Mouse (Mus musculus) MEL (cell line): ENCODE results near the gene Cela1. TPM values are rescaled to one million over a fixed set of nuclear protein-coding genes. Genes with fewer than 3 reads are reported as not detected.

Source experiments
- DNase-seq: peaks from one replicate; pipeline ENCODE4 v3.0.0; 2011; ENCODE audit warnings: low read depth, low spot score
- H3K27ac ChIP-seq: 2 replicates; pipeline ENCODE4 v1.5.1; 2012; ENCODE audit warnings: low read depth, mild to moderate bottlenecking, control low read depth, low read length, moderate library complexity; ENCODE audit not compliant: control insufficient read depth
- H3K27me3 ChIP-seq, 2 experiments: fragments of 150-350 bp in 1 of 2; sonication (generic) in 1 of 2; 2 replicates each; pipeline ENCODE4 v1.6.1; 2012; ENCODE audit warnings: low read length in 2 of 2, mild to moderate bottlenecking in 2 of 2, improper control_type of control experiment in 1 of 2, moderate library complexity in 1 of 2; ENCODE audit not compliant: insufficient read depth in 2 of 2, control insufficient read depth in 1 of 2
- H3K36me3 ChIP-seq, 2 experiments: 2 replicates each; pipeline ENCODE4 v1.6.1; 2012 to 2014; ENCODE audit warnings: low read length in 2 of 2, improper control_type of control experiment in 1 of 2, inconsistent platforms in 1 of 2, mild to moderate bottlenecking in 1 of 2; ENCODE audit not compliant: insufficient read depth in 2 of 2, control insufficient read depth in 1 of 2
- H3K4me1 ChIP-seq, 2 experiments: fragments of 150-350 bp in 1 of 2; sonication (generic) in 1 of 2; 2 replicates each; pipeline ENCODE4 v1.6.1; 2012; ENCODE audit warnings: low read length in 2 of 2, improper control_type of control experiment in 1 of 2, mild to moderate bottlenecking in 1 of 2; ENCODE audit not compliant: insufficient read depth in 2 of 2, control insufficient read depth in 1 of 2
- H3K4me3 ChIP-seq, 2 experiments: fragments of 150-350 bp in 1 of 2; sonication (generic) in 1 of 2; 2 replicates each; pipeline ENCODE4 v1.5.1; 2012; ENCODE audit warnings: low read depth in 2 of 2, low read length in 2 of 2, mild to moderate bottlenecking in 2 of 2, moderate library complexity in 2 of 2, control low read depth in 1 of 2, improper control_type of control experiment in 1 of 2; ENCODE audit not compliant: control insufficient read depth in 1 of 2, insufficient read depth in 1 of 2
- H3K79me2 ChIP-seq: 2 replicates; pipeline ENCODE4 v1.6.1; 2012; ENCODE audit warnings: mild to moderate bottlenecking, low read length, moderate library complexity; ENCODE audit not compliant: control insufficient read depth, poor library complexity, insufficient read depth
- H3K9ac ChIP-seq: 2 replicates; pipeline ENCODE4 v1.6.1; 2012; ENCODE audit warnings: low read depth, mild to moderate bottlenecking, control low read depth, low read length, moderate library complexity; ENCODE audit not compliant: control insufficient read depth, poor library complexity, severe bottlenecking
- H3K9me3 ChIP-seq: fragments of 150-350 bp; sonication (generic); replicated peaks from 2 replicates; pipeline ENCODE4 v1.6.1; 2012; ENCODE audit warnings: mild to moderate bottlenecking, low read length, improper control_type of control experiment, moderate library complexity; ENCODE audit not compliant: insufficient read depth
- BHLHE40 ChIP-seq: IDR thresholded peaks from 2 replicates; pipeline ENCODE4 v1.6.1; 2012; ENCODE audit warnings: low read depth, mild to moderate bottlenecking, inconsistent platforms, low read length, improper control_type of control experiment, borderline replicate concordance
- CTCF ChIP-seq, 3 experiments: IDR thresholded peaks in 2 of 3; conservative IDR thresholded peaks in 1 of 3; 2 replicates each; pipeline ENCODE4 v1.5.1; 2011 to 2012; ENCODE audit warnings: low read length in 3 of 3, low read depth in 2 of 3, mild to moderate bottlenecking in 2 of 3, improper control_type of control experiment in 1 of 3, inconsistent platforms in 1 of 3, mixed read lengths in 1 of 3, moderate library complexity in 1 of 3; ENCODE audit not compliant: control insufficient read depth in 1 of 3, insufficient read depth in 1 of 3, poor library complexity in 1 of 3, severe bottlenecking in 1 of 3
- E2F4 ChIP-seq: IDR thresholded peaks from 2 replicates; pipeline ENCODE4 v1.6.1; 2011; ENCODE audit warnings: low read depth, low read length, improper control_type of control experiment, borderline replicate concordance
- ETS1 ChIP-seq: IDR thresholded peaks from 2 replicates; pipeline ENCODE4 v1.6.1; 2012; ENCODE audit warnings: low read depth, mild to moderate bottlenecking, inconsistent platforms, low read length, improper control_type of control experiment, moderate library complexity
- GABPA ChIP-seq: IDR thresholded peaks from 2 replicates; pipeline ENCODE4 v1.6.1; 2012; ENCODE audit warnings: low read depth, mild to moderate bottlenecking, inconsistent platforms, low read length, improper control_type of control experiment, moderate library complexity
- GATA1 ChIP-seq: IDR thresholded peaks from 2 replicates; pipeline ENCODE4 v1.6.1; 2011; ENCODE audit warnings: low read depth, low read length, improper control_type of control experiment
- HCFC1 ChIP-seq: IDR thresholded peaks from 2 replicates; pipeline ENCODE4 v1.6.1; 2012; ENCODE audit warnings: low read depth, mild to moderate bottlenecking, inconsistent platforms, low read length, improper control_type of control experiment, moderate library complexity
- JUND ChIP-seq: IDR thresholded peaks from 2 replicates; pipeline ENCODE4 v1.6.1; 2011; ENCODE audit warnings: low read depth, mild to moderate bottlenecking, improper control_type of control experiment, low read length
- MAZ ChIP-seq: IDR thresholded peaks from 2 replicates; pipeline ENCODE4 v1.6.1; 2012; ENCODE audit warnings: low read depth, mild to moderate bottlenecking, inconsistent platforms, low read length, improper control_type of control experiment
- MEF2A ChIP-seq: IDR thresholded peaks from 2 replicates; pipeline ENCODE4 v1.6.1; 2014; ENCODE audit warnings: low read depth, mild to moderate bottlenecking, inconsistent platforms, low read length, improper control_type of control experiment; ENCODE audit not compliant: poor library complexity, insufficient replicate concordance, severe bottlenecking; ENCODE audit errors: extremely low read depth
- MXI1 ChIP-seq: IDR thresholded peaks from 2 replicates; pipeline ENCODE4 v1.6.1; 2011; ENCODE audit warnings: mild to moderate bottlenecking, low read depth, low read length, improper control_type of control experiment
- MYB ChIP-seq: IDR thresholded peaks from 2 replicates; pipeline ENCODE4 v1.6.1; 2011; ENCODE audit warnings: mild to moderate bottlenecking, low read depth, low read length, improper control_type of control experiment
- MYC ChIP-seq: IDR thresholded peaks from 2 replicates; pipeline ENCODE4 v1.6.1; 2011; ENCODE audit warnings: low read depth, mild to moderate bottlenecking, low read length, improper control_type of control experiment, moderate library complexity
- POLR2A ChIP-seq, 2 experiments: IDR thresholded peaks; 2 replicates each; pipeline ENCODE4 v1.6.1; 2011 to 2012; ENCODE audit warnings: low read length in 2 of 2, mild to moderate bottlenecking in 2 of 2, control low read depth in 1 of 2, improper control_type of control experiment in 1 of 2, low read depth in 1 of 2, moderate library complexity in 1 of 2; ENCODE audit not compliant: control insufficient read depth in 1 of 2, insufficient read depth in 1 of 2, poor library complexity in 1 of 2
- RCOR1 ChIP-seq: IDR thresholded peaks from 2 replicates; pipeline ENCODE4 v1.6.1; 2012; ENCODE audit warnings: low read depth, mild to moderate bottlenecking, inconsistent platforms, low read length, improper control_type of control experiment
- SIN3A ChIP-seq: IDR thresholded peaks from 2 replicates; pipeline ENCODE4 v1.6.1; 2012; ENCODE audit warnings: low read length, improper control_type of control experiment, inconsistent platforms
- SMC3 ChIP-seq: IDR thresholded peaks from 2 replicates; pipeline ENCODE4 v1.6.1; 2011; ENCODE audit warnings: low read depth, low read length, improper control_type of control experiment
- TAL1 ChIP-seq: IDR thresholded peaks from 2 replicates; pipeline ENCODE4 v1.6.1; 2012; ENCODE audit warnings: mild to moderate bottlenecking, inconsistent platforms, low read length, moderate library complexity, mixed read lengths
- TBP ChIP-seq: IDR thresholded peaks from 2 replicates; pipeline ENCODE4 v1.8.0; 2011; ENCODE audit warnings: low read depth, low read length, improper control_type of control experiment
- TCF12 ChIP-seq: IDR thresholded peaks from 2 replicates; pipeline ENCODE4 v1.6.1; 2014; ENCODE audit warnings: low read depth, mild to moderate bottlenecking, inconsistent platforms, low read length, improper control_type of control experiment, moderate library complexity
- UBTF ChIP-seq: IDR thresholded peaks from 2 replicates; pipeline ENCODE4 v1.6.1; 2012; ENCODE audit warnings: low read depth, mild to moderate bottlenecking, inconsistent platforms, low read length, improper control_type of control experiment, moderate library complexity, borderline replicate concordance; ENCODE audit not compliant: insufficient read depth
- ZC3H11A ChIP-seq: IDR thresholded peaks from 2 replicates; pipeline ENCODE4 v1.6.1; 2012; ENCODE audit warnings: low read depth, mild to moderate bottlenecking, inconsistent platforms, low read length, improper control_type of control experiment
- ZKSCAN1 ChIP-seq: IDR thresholded peaks from 2 replicates; pipeline ENCODE4 v1.6.1; 2012; ENCODE audit warnings: low read depth, mild to moderate bottlenecking, inconsistent platforms, low read length, improper control_type of control experiment, moderate library complexity
- ZMIZ1 ChIP-seq: IDR thresholded peaks from 2 replicates; pipeline ENCODE4 v1.6.1; 2012; ENCODE audit warnings: low read depth, mild to moderate bottlenecking, inconsistent platforms, low read length, improper control_type of control experiment, moderate library complexity
- ZNF384 ChIP-seq: IDR thresholded peaks from 2 replicates; pipeline ENCODE4 v1.6.1; 2012; ENCODE audit warnings: low read depth, mild to moderate bottlenecking, inconsistent platforms, low read length, improper control_type of control experiment
- polyA plus RNA-seq, 2 experiments: library from polyadenylated mRNA; stranded (reverse) in 1 of 2; unstranded in 1 of 2; fragments of >175 nt in 1 of 2; fragments of >200 nt in 1 of 2; gene quantifications; 2 replicates each; pipeline versions ENCODE4 v1.2.1 to v1.2.4; 2012; ENCODE audit warnings: low replicate concordance in 2 of 2, low read depth in 1 of 2; ENCODE audit not compliant: insufficient read length in 2 of 2, insufficient read depth in 1 of 2, missing spikeins in 1 of 2
- total RNA-seq: library from RNA; depleted of rRNA; stranded (reverse); fragments of 300-350 nt; gene quantifications from 2 replicates; pipeline ENCODE4 v1.2.3, GENCODE M21; 2012

The Cela1 gene
- total and polyA plus RNA-seq, 3 experiments, result 51.4 to 60.3 TPM; not detected in 1

GRCm38 (mm10) chr15:100717933-100718332 lies 30.2 kb upstream of the Cela1 start (continued):
- TF ChIP-seq ZMIZ1 (no peak), ZC3H11A (no peak), MXI1 (peak; percentile 75), SIN3A (peak; percentile 73), MEF2A (no peak), GABPA (no peak), JUND (no peak), BHLHE40 (no peak), ETS1 (peak; percentile 92), MAZ (peak; percentile 69; the same call in 1 of the 2 replicates), POLR2A (IDR thresholded peaks at IDR 0.05; ENCODE audit: control insufficient read depth in 1 of 2, insufficient read depth in 1 of 2, low read depth in 1 of 2, low read length in 2 of 2, poor library complexity in 1 of 2) (no peak), UBTF (no peak), ZKSCAN1 (no peak), E2F4 (no peak), MYB (no peak), GATA1 (peak; percentile 79), ZNF384 (peak; percentile 25; the same call in 1 of the 2 replicates), TCF12 (peak; percentile 68; the same call in 1 of the 2 replicates)

GRCm38 (mm10) chr15:100715399-100715993 lies 27.8 kb upstream of the Cela1 start:
- no peak overlapping the region for H3K9ac ChIP-seq
- no peaks in the 10 kb centered on the region for H3K27me3 ChIP-seq
- no peak overlapping the region for H3K27ac ChIP-seq
- TF ChIP-seq CTCF (IDR thresholded peaks at IDR 0.05 in 2 of 3, conservative IDR thresholded peaks at IDR 0.05 in 1 of 3; ENCODE audit: control insufficient read depth in 1 of 3, insufficient read depth in 1 of 3, low read depth in 2 of 3, low read length in 3 of 3, poor library complexity in 1 of 3, severe bottlenecking in 1 of 3), result no peak
- TF ChIP-seq TBP, result no peak
- TF ChIP-seq SMC3, result no peak
- TF ChIP-seq RCOR1, result no peak
- no peak for TF ChIP-seq HCFC1
- no peak for TF ChIP-seq TAL1
- TF ChIP-seq UBTF, result no peak
- TF ChIP-seq GABPA, result no peak
- no peak for TF ChIP-seq MYB
- no peak for TF ChIP-seq MYC
- no peak for TF ChIP-seq GATA1
- no peak for TF ChIP-seq TCF12
- no peak for TF ChIP-seq BHLHE40
- no peak for DNase-seq
- H3K36me3 ChIP-seq, result peaks cover 2 to 11% of the 10 kb centered on the region in 2 experiments; a peak in 3 of 4 replicates
- H3K4me3 ChIP-seq, result no peak overlapping the region
- no peaks in the 10 kb centered on the region for H3K79me2 ChIP-seq
- H3K4me1 ChIP-seq, result peaks cover 8 to 12% of the 10 kb centered on the region in 2 experiments
- H3K9me3 ChIP-seq, result no peaks in the 10 kb centered on the region
